Mouse (Mus musculus) lung, embryonic 16.5 days (tissue): Measurements from ENCODE around the gene Arl3. TPM values are rescaled to one million over a fixed set of nuclear protein-coding genes. Genes with fewer than 3 reads are reported as not detected.

ENCODE experiments used
- ATAC-seq: fragments of 200-750 bp; cut with Nextera tagmentation; 2 replicates; pipeline ENCODE4 v1.8.0; 2017; ENCODE audit warnings: low read depth, mild to moderate bottlenecking, moderate library complexity
- H3K27ac ChIP-seq: fragments of 300-500 bp; sonication (generic); 2 replicates; pipeline ENCODE4 v1.5.1; 2014; ENCODE audit warnings: mild to moderate bottlenecking, control low read depth, low read length
- H3K27me3 ChIP-seq: fragments of 300-500 bp; sonication (generic); 2 replicates; pipeline ENCODE4 v1.6.1; 2014; ENCODE audit warnings: low read depth, low read length, mixed read lengths; ENCODE audit not compliant: control insufficient read depth, insufficient read depth
- H3K36me3 ChIP-seq: fragments of 300-500 bp; sonication (generic); 2 replicates; pipeline ENCODE4 v1.6.1; 2014; ENCODE audit warnings: low read length; ENCODE audit not compliant: control insufficient read depth, insufficient read depth
- H3K4me1 ChIP-seq: fragments of 300-500 bp; sonication (generic); replicated peaks from 2 replicates; pipeline ENCODE4 v1.6.1; 2014; ENCODE audit warnings: low read length, mixed read lengths; ENCODE audit not compliant: control insufficient read depth, insufficient read depth
- H3K4me2 ChIP-seq: fragments of 300-500 bp; sonication (generic); 2 replicates; pipeline ENCODE4 v1.6.1; 2014; ENCODE audit warnings: low read depth, low read length, control low read depth
- H3K4me3 ChIP-seq: fragments of 300-500 bp; sonication (generic); 2 replicates; pipeline ENCODE4 v1.5.1; 2014; ENCODE audit warnings: mild to moderate bottlenecking, low read length, control low read depth
- H3K9ac ChIP-seq: fragments of 300-500 bp; sonication (generic); 2 replicates; pipeline ENCODE4 v1.6.1; 2014; ENCODE audit warnings: low read length, control low read depth
- H3K9me3 ChIP-seq: fragments of 300-500 bp; sonication (generic); 2 replicates; pipeline ENCODE4 v1.6.1; 2016; ENCODE audit warnings: low read length; ENCODE audit not compliant: control insufficient read depth
- whole genome bisulfite sequencing: fragments of 180-500 bp; shearing (Covaris S2); extraction: QIAGEN DNeasy Blood & Tissue Kit; methylation state at CpG from one replicate; pipeline ENCODE4 v1.1.7; 2014; 5-methylcytosine and 5-hydroxymethylcytosine counted together
- polyA plus RNA-seq: library from polyadenylated mRNA; unstranded; fragments of >200 nt; fragmentation: Nextera tagmentation; extraction: Ambion mirVana; gene quantifications from 2 replicates; pipeline ENCODE4 v1.2.1, GENCODE M21; 2015

Gene Arl3
- polyA plus RNA-seq, 1 experiment from 2014 or later, result 118 TPM

- WGBS, result 66% methylated on average over 3 of the region's 3 CpGs
- H3K4me1 ChIP-seq, result peaks cover 29% of the 10 kb centered on the region
- H3K27me3 ChIP-seq, result no peaks in the 10 kb centered on the region
- H3K36me3 ChIP-seq, result peaks cover 44% of the 10 kb centered on the region
- ATAC-seq, result no peak
- no peak overlapping the region for H3K9ac ChIP-seq
- no peak overlapping the region for H3K4me2 ChIP-seq
- H3K27ac ChIP-seq, result peak overlapping the region; percentile 76
- no peaks in the 10 kb centered on the region for H3K9me3 ChIP-seq
- H3K4me3 ChIP-seq, result no peak overlapping the region
Observed at GRCm38 (mm10) chr19:46516667-46517528, 56.1 kb downstream of the Arl3 start.

GRCm38 (mm10) chr19:46515287-46515821 is 57.6 kb downstream of the Arl3 start:
- Histone ChIP-seq H3K9ac (no peak overlapping the region), H3K4me1 (peaks cover 41% of the 10 kb centered on the region), H3K4me3 (no peak overlapping the region), H3K4me2 (no peak overlapping the region), H3K9me3 (no peaks in the 10 kb centered on the region), H3K27me3 (no peaks in the 10 kb centered on the region), H3K36me3 (peaks cover 48% of the 10 kb centered on the region), H3K27ac (no peak overlapping the region)
- ATAC-seq, result no peak
- WGBS, result 89% methylated on average over 24 of the region's 24 CpGs

- Histone ChIP-seq H3K27ac (no peak overlapping the region), H3K4me3 (no peak overlapping the region), H3K27me3 (no peaks in the 10 kb centered on the region), H3K4me1 (peaks cover 51% of the 10 kb centered on the region), H3K4me2 (no peak overlapping the region), H3K9me3 (no peaks in the 10 kb centered on the region), H3K9ac (no peak overlapping the region), H3K36me3 (peaks cover 48% of the 10 kb centered on the region)
- no peak for ATAC-seq
- WGBS, result 80% methylated on average over 12 of the region's 12 CpGs
Observed at GRCm38 (mm10) chr19:46514387-46514786, 58.6 kb downstream of the Arl3 start.

GRCm38 (mm10) chr19:46511263-46511662 is 61.7 kb downstream of the Arl3 start:
- no peak overlapping the region for H3K4me3 ChIP-seq
- H3K27me3 ChIP-seq, result no peaks in the 10 kb centered on the region
- H3K36me3 ChIP-seq, result peaks cover 58% of the 10 kb centered on the region
- H3K9ac ChIP-seq, result no peak overlapping the region; the same call in 1 of the 2 replicates
- H3K4me1 ChIP-seq, result peaks cover 53% of the 10 kb centered on the region
- no peak overlapping the region for H3K4me2 ChIP-seq
- H3K27ac ChIP-seq, result peak overlapping the region; percentile 75
- 56% methylated on average over 10 of the region's 10 CpGs for WGBS
- H3K9me3 ChIP-seq, result no peaks in the 10 kb centered on the region
- peak; percentile 20; the same call in 1 of the 2 replicates for ATAC-seq

GRCm38 (mm10) chr19:46510824-46511223 is 62.2 kb downstream of the Arl3 start:
- Histone ChIP-seq H3K4me3 (no peak overlapping the region), H3K4me2 (no peak overlapping the region), H3K9ac (no peak overlapping the region), H3K36me3 (peaks cover 59% of the 10 kb centered on the region), H3K4me1 (peaks cover 58% of the 10 kb centered on the region), H3K9me3 (no peaks in the 10 kb centered on the region), H3K27ac (peak overlapping the region; percentile 75), H3K27me3 (no peaks in the 10 kb centered on the region)
- no peak for ATAC-seq
- 39% methylated on average over 3 of the region's 3 CpGs for WGBS

- WGBS, result 33% methylated on average over 5 of the region's 5 CpGs
- Histone ChIP-seq H3K9me3 (no peaks in the 10 kb centered on the region), H3K9ac (peak overlapping the region; percentile 4; the same call in 1 of the 2 replicates), H3K27ac (peak overlapping the region; percentile 75), H3K4me2 (no peak overlapping the region; the same call in 1 of the 2 replicates), H3K4me3 (no peak overlapping the region), H3K4me1 (peaks cover 62% of the 10 kb centered on the region), H3K27me3 (no peaks in the 10 kb centered on the region), H3K36me3 (peaks cover 58% of the 10 kb centered on the region)
- 0 out of 2 replicates have a peak, but pooled peaks have one; percentile 18 for ATAC-seq
Observed at GRCm38 (mm10) chr19:46510401-46510800, 62.6 kb downstream of the Arl3 start.

GRCm38 (mm10) chr19:46509736-46510135 is 63.3 kb downstream of the Arl3 start:
- Histone ChIP-seq H3K27ac (peak overlapping the region; percentile 75), H3K27me3 (no peaks in the 10 kb centered on the region), H3K4me2 (no peak overlapping the region; the same call in 1 of the 2 replicates), H3K36me3 (peaks cover 52% of the 10 kb centered on the region), H3K9me3 (no peaks in the 10 kb centered on the region), H3K4me3 (no peak overlapping the region), H3K9ac (peak overlapping the region; percentile 4), H3K4me1 (peaks cover 69% of the 10 kb centered on the region)
- 90% methylated on average over 4 of the region's 4 CpGs for WGBS
- no peak for ATAC-seq

- H3K27ac ChIP-seq, result peak overlapping the region; percentile 50
- no peaks in the 10 kb centered on the region for H3K27me3 ChIP-seq
- no peaks in the 10 kb centered on the region for H3K9me3 ChIP-seq
- no peak overlapping the region for H3K4me3 ChIP-seq
- peaks cover 73% of the 10 kb centered on the region for H3K4me1 ChIP-seq
- no peak for ATAC-seq
- 63% methylated on average over 3 of the region's 3 CpGs for WGBS
- no peak overlapping the region for H3K4me2 ChIP-seq
- H3K36me3 ChIP-seq, result peaks cover 47% of the 10 kb centered on the region
- H3K9ac ChIP-seq, result peak overlapping the region; percentile 39
Observed at GRCm38 (mm10) chr19:46509202-46509601, 63.8 kb downstream of the Arl3 start.

GRCm38 (mm10) chr19:46508738-46509137 is 64.3 kb downstream of the Arl3 start:
- WGBS, result 51% methylated on average over 3 of the region's 3 CpGs
- Histone ChIP-seq H3K27ac (peak overlapping the region; percentile 100), H3K4me1 (peaks cover 73% of the 10 kb centered on the region), H3K27me3 (no peaks in the 10 kb centered on the region), H3K4me2 (no peak overlapping the region), H3K9me3 (no peaks in the 10 kb centered on the region), H3K9ac (peak overlapping the region; percentile 39), H3K36me3 (peaks cover 42% of the 10 kb centered on the region), H3K4me3 (no peak overlapping the region)
- ATAC-seq, result no peak
